Mouse (Mus musculus) olfactory bulb, adult 2 months (tissue): Measurements from ENCODE around the gene Rasgef1b.

Experiments used
- CTCF ChIP-seq: fragments of 200-500 bp; IDR thresholded peaks from 2 replicates; pipeline ENCODE4 v1.5.1; 2012; ENCODE audit warnings: low read depth, mild to moderate bottlenecking, low read length, moderate library complexity; ENCODE audit not compliant: insufficient read depth
- POLR2A ChIP-seq: fragments of 200-500 bp; IDR thresholded peaks from 2 replicates; pipeline ENCODE4 v1.6.1; 2012; ENCODE audit warnings: mild to moderate bottlenecking, low read depth, low read length, moderate library complexity; ENCODE audit not compliant: insufficient read depth

GRCm38 (mm10) chr5:99258003-99258500, 470.8 kb downstream of the Rasgef1b start:
- TF ChIP-seq CTCF (no peak), POLR2A (no peak)
